In the genomic region with DNA sequence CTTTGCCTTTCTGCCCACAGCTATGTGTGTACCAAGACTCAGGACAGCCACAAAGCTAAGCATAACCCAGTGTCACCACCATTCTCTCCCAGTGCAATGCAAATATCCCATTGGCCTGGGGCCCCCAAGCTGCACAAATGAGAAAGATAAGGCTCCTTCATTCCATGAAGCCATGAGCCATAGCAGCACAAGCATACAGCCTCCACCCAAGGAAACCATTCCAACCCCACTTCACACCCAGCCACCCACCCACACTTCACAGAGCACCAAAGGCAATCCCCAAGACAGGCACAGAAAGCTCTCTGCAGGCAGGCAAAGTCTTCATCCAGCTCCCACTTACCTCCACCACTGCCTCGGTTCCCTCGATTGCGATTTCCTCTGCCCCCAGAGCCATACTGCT, we compare ENCODE assay signal across 1 mouse cellular context.
TF ChIP-seq lines count a peak whose summit lies in the region.

No protein-coding gene starts in this region.

TF ChIP-seq in MEL, 35 proteins besides CTCF, POLR2A, EP300 and RAD21:
- TF ChIP-seq USF2 (IDR thresholded peaks at IDR 0.05; ENCODE audit: borderline replicate concordance in 1 of 2, insufficient read depth in 1 of 2, low read depth in 1 of 2, low read length in 2 of 2) (no peak), POLR2AphosphoS2 (IDR thresholded peaks at IDR 0.05; ENCODE audit: low read length) (peak; percentile 67; the same call in 1 of the 2 replicates), HCFC1 (IDR thresholded peaks at IDR 0.05; ENCODE audit: low read depth, low read length) (no peak), JUND (IDR thresholded peaks at IDR 0.05; ENCODE audit: low read depth, low read length) (no peak)
TF ChIP-seq in MEL: peak in this region for 1.
